Mouse (Mus musculus) forebrain, embryonic 11.5 days (tissue): ENCODE measurements around the gene Zfp423. TPM values are rescaled to one million over a fixed set of nuclear protein-coding genes. Genes with fewer than 3 reads are reported as not detected.
A peak's percentile ranks its signal among the peaks of the same experiment; 100 is the strongest.

Source experiments
- ATAC-seq: fragments of 200-750 bp; cut with Nextera tagmentation; replicated peaks from 2 replicates; pipeline ENCODE4 v1.8.0; 2017; ENCODE audit warnings: moderate TSS enrichment; ENCODE audit not compliant: low FRiP score
- DNase-seq: peaks from one replicate; pipeline ENCODE4 v3.0.0-alpha.2; 2017; ENCODE audit warnings: low spot score
- H3K27ac ChIP-seq: fragments of 300-500 bp; sonication (generic); 2 replicates; pipeline ENCODE4 v1.5.1; 2014; ENCODE audit warnings: low read depth, low read length
- H3K27me3 ChIP-seq: fragments of 300-500 bp; sonication (generic); 2 replicates; pipeline ENCODE4 v1.6.1; 2014; ENCODE audit warnings: mild to moderate bottlenecking, low read length, mixed read lengths; ENCODE audit not compliant: control insufficient read depth, insufficient read depth
- H3K36me3 ChIP-seq: fragments of 300-500 bp; sonication (generic); 2 replicates; pipeline ENCODE4 v1.6.1; 2014; ENCODE audit warnings: mild to moderate bottlenecking, low read length, moderate library complexity, mixed read lengths; ENCODE audit not compliant: control insufficient read depth, insufficient read depth
- H3K4me1 ChIP-seq: fragments of 300-500 bp; sonication (generic); replicated peaks from 2 replicates; pipeline ENCODE4 v1.6.1; 2014; ENCODE audit warnings: low read length, mixed read lengths; ENCODE audit not compliant: control insufficient read depth, insufficient read depth
- H3K4me2 ChIP-seq: fragments of 300-500 bp; sonication (generic); 2 replicates; pipeline ENCODE4 v1.6.1; 2014; ENCODE audit warnings: low read depth, mild to moderate bottlenecking, low read length, moderate library complexity, mixed read lengths; ENCODE audit not compliant: severe bottlenecking
- H3K4me3 ChIP-seq: fragments of 300-500 bp; sonication (generic); 2 replicates; pipeline ENCODE4 v1.5.1; 2014; ENCODE audit warnings: low read depth, low read length
- H3K9ac ChIP-seq: fragments of 300-500 bp; sonication (generic); 2 replicates; pipeline ENCODE4 v1.6.1; 2014; ENCODE audit warnings: low read length
- H3K9me3 ChIP-seq: fragments of 300-500 bp; sonication (generic); 2 replicates; pipeline ENCODE4 v1.6.1; 2016; ENCODE audit warnings: low read length, mixed read lengths; ENCODE audit not compliant: control insufficient read depth
- WGBS: fragments of 180-500 bp; shearing (Covaris S2); extraction: QIAGEN DNeasy Blood & Tissue Kit; methylation state at CpG from one replicate; pipeline ENCODE4 v1.1.7; 2014; 5-methylcytosine and 5-hydroxymethylcytosine counted together
- polyA plus RNA-seq: library from polyadenylated mRNA; unstranded; fragments of >200 nt; fragmentation: Nextera tagmentation; extraction: Ambion mirVana; gene quantifications from 2 replicates; pipeline ENCODE4 v1.2.1, GENCODE M21; 2014

Gene Zfp423
- polyA plus RNA-seq, 1 experiment from 2014 or later = 44.8 TPM

- peak; percentile 77 for DNase-seq
- Histone ChIP-seq H3K27me3 (no peaks in the 10 kb centered on the region), H3K4me1 (peaks cover 29% of the 10 kb centered on the region), H3K9me3 (no peaks in the 10 kb centered on the region), H3K36me3 (no peaks in the 10 kb centered on the region), H3K4me2 (no peak overlapping the region), H3K27ac (peak overlapping the region; percentile 48), H3K4me3 (no peak overlapping the region), H3K9ac (no peak overlapping the region; the same call in 1 of the 2 replicates)
- peak; percentile 70 for ATAC-seq
- 47% methylated on average over 20 of the region's 20 CpGs for WGBS
These were observed 214.2 kb downstream of the Zfp423 start for GRCm38 (mm10) chr8:87745125-87745698.

DNA sequence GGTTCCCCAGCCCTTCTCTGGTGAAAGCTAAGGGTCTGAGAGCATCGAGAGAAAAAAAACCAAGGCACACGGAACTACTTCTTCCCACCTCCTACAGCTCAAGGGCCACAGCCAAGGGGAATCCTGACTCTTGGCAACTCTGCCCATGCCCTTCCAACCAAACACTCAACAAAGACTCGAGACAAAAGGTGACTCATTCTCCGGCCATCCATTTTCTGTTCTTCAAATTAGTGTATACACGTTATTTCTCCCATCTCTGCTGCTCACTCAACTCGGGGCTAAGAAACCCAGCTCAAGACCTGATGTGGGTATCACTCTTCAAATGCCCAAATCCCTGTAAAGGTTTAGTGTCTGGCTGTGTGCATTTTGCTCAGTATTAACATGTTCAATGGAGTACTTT, 214.8 kb downstream of the Zfp423 start:
- WGBS = 66% methylated on average over 6 of the region's 6 CpGs

GRCm38 (mm10) chr8:87742016-87742415, 217.4 kb downstream of the Zfp423 start:
- no peak overlapping the region for H3K9ac ChIP-seq
- no peaks in the 10 kb centered on the region for H3K9me3 ChIP-seq
- 88% methylated on average over 19 of the region's 19 CpGs for WGBS
- no peaks in the 10 kb centered on the region for H3K27me3 ChIP-seq
- no peak overlapping the region for H3K4me3 ChIP-seq
- no peaks in the 10 kb centered on the region for H3K36me3 ChIP-seq
- no peak for ATAC-seq
- no peak overlapping the region for H3K4me2 ChIP-seq
- no peak overlapping the region for H3K27ac ChIP-seq
- H3K4me1 ChIP-seq = peaks cover 21% of the 10 kb centered on the region
- no peak for DNase-seq

More for the DNA sequence above, 214.8 kb downstream of the Zfp423 start:
- no peak for ATAC-seq
- DNase-seq = no peak
- H3K36me3 ChIP-seq = no peaks in the 10 kb centered on the region
- no peaks in the 10 kb centered on the region for H3K27me3 ChIP-seq
- peak overlapping the region; percentile 48 for H3K27ac ChIP-seq
- H3K4me2 ChIP-seq = no peak overlapping the region
- H3K9ac ChIP-seq = no peak overlapping the region
- H3K9me3 ChIP-seq = no peaks in the 10 kb centered on the region
- no peak overlapping the region for H3K4me3 ChIP-seq
- peaks cover 29% of the 10 kb centered on the region for H3K4me1 ChIP-seq

GRCm38 (mm10) chr8:87740946-87741530, 218.4 kb downstream of the Zfp423 start:
- H3K4me3 ChIP-seq = no peak overlapping the region
- H3K9me3 ChIP-seq = no peaks in the 10 kb centered on the region
- 70% methylated on average over 11 of the region's 11 CpGs for WGBS
- peaks cover 15% of the 10 kb centered on the region for H3K4me1 ChIP-seq
- no peaks in the 10 kb centered on the region for H3K27me3 ChIP-seq
- no peak overlapping the region for H3K27ac ChIP-seq
- no peak overlapping the region for H3K4me2 ChIP-seq
- no peak overlapping the region for H3K9ac ChIP-seq
- ATAC-seq (no peak), DNase-seq (no peak)
- H3K36me3 ChIP-seq = no peaks in the 10 kb centered on the region

DNA sequence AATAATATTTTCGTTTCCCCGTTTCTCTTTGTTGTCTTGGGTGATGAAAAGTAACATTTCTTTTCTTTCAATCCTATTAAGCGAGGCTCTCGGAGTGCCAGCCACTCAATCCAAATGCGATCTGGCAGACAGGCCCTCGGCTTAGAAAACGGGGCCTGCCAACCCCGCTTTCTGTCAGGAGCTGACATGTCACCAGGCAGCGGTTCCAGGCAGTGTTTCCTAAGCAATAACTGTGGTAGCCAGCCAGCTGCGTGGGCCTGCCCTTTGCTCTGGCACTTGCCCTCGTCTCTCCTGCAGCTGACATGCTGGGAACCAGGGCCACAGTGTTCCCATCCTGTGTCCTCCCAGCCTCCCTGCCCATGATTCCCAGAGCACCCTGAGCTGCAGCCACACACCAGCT, 221.5 kb downstream of the Zfp423 start:
- Histone ChIP-seq H3K9me3 (no peaks in the 10 kb centered on the region), H3K4me2 (no peak overlapping the region), H3K9ac (no peak overlapping the region), H3K36me3 (no peaks in the 10 kb centered on the region), H3K4me3 (no peak overlapping the region), H3K4me1 (0 out of 2 replicates have a peak, but pooled peaks cover 2% of the 10 kb centered on the region), H3K27me3 (no peaks in the 10 kb centered on the region), H3K27ac (no peak overlapping the region)
- ATAC-seq (no peak), DNase-seq (no peak)
- 62% methylated on average over 11 of the region's 11 CpGs for WGBS

DNA sequence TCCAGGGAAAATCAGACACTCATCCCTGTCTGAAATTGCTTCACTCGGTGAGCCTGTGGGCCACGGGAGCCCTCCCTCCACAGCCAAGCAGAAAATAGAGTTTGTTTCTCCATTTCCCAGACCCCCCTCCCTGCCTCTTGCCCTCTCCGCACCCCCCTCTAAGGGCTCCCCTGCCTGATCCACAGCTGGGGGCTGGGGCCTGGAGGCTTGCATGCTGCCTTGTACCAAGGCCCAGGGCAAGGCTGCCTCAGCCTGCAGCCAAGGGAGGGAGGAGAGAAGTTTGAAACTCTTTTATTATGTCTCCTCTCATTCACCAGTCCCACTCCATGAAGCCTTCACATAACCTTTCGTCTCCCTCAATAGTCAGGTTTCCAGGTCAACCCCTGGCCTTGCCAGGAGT, 224.5 kb downstream of the Zfp423 start:
- no peak overlapping the region for H3K4me2 ChIP-seq
- no peak overlapping the region for H3K27ac ChIP-seq
- no peaks in the 10 kb centered on the region for H3K27me3 ChIP-seq
- H3K4me1 ChIP-seq = no peaks in the 10 kb centered on the region
- ATAC-seq (no peak), DNase-seq (no peak)
- H3K9me3 ChIP-seq = no peaks in the 10 kb centered on the region
- no peak overlapping the region for H3K4me3 ChIP-seq
- H3K36me3 ChIP-seq = no peaks in the 10 kb centered on the region
- no peak overlapping the region for H3K9ac ChIP-seq
- WGBS = 51% methylated on average over 4 of the region's 4 CpGs

DNA sequence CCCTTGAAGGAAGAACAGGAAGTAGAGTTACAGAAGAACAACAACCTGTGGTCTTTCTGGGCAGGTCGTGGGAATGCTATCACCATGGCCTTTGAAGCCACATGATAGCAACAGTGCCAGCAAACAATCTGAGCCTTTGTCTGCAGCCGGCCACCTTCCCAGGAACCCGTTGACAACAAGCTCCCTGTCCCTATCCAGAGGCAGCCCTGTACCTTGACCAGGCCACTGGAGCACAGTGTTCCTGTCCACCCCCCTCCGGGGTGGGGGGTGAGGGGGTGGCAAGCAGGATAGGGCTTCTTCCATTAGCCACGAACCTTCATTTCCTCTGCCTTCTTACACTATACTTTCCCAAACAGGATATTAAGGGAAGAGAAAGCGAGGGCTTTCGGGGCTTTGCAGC, 224.9 kb downstream of the Zfp423 start:
- Histone ChIP-seq H3K9me3 (no peaks in the 10 kb centered on the region), H3K27ac (no peak overlapping the region), H3K4me3 (no peak overlapping the region), H3K27me3 (no peaks in the 10 kb centered on the region), H3K36me3 (no peaks in the 10 kb centered on the region), H3K4me1 (no peaks in the 10 kb centered on the region), H3K4me2 (no peak overlapping the region), H3K9ac (no peak overlapping the region)
- 62% methylated on average over 7 of the region's 7 CpGs for WGBS
- DNase-seq = no peak
- ATAC-seq = no peak

GRCm38 (mm10) chr8:87731062-87731461, 228.3 kb downstream of the Zfp423 start:
- no peak for DNase-seq
- 92% methylated on average over 12 of the region's 12 CpGs for WGBS
- ATAC-seq = no peak
- Histone ChIP-seq H3K27me3 (no peaks in the 10 kb centered on the region), H3K9ac (no peak overlapping the region), H3K4me1 (no peaks in the 10 kb centered on the region), H3K4me2 (no peak overlapping the region), H3K27ac (no peak overlapping the region), H3K36me3 (no peaks in the 10 kb centered on the region; the same call in 1 of the 2 replicates), H3K9me3 (no peaks in the 10 kb centered on the region), H3K4me3 (no peak overlapping the region)

DNA sequence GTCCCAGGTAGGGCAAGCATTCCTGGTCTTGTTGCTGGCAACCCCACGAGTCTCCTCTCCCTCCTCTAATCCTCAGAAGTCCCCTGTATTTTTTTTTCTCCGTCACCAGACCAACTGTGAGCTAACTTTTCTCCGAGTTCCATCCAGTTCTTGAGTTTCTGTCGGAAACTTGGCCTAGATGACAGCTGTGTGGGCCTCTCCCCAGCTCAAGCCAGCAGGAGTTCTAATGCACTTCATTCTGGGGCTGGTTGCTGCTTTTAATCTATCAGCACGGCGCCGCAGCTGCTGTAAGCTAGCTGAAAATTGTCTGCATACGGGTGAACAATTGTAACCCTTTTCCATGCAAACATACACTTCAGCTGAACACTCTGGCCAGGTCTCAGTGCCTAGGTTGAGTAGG, 236.4 kb downstream of the Zfp423 start:
- WGBS = 71% methylated on average over 8 of the region's 8 CpGs
- Histone ChIP-seq H3K27ac (peak overlapping the region; percentile 41; the same call in 1 of the 2 replicates), H3K4me1 (peaks cover 7% of the 10 kb centered on the region; the same call in 1 of the 2 replicates), H3K9me3 (no peaks in the 10 kb centered on the region), H3K4me2 (no peak overlapping the region), H3K4me3 (no peak overlapping the region), H3K9ac (no peak overlapping the region), H3K27me3 (no peaks in the 10 kb centered on the region), H3K36me3 (no peaks in the 10 kb centered on the region)
- DNase-seq (no peak), ATAC-seq (no peak)
